Mouse (Mus musculus) brown adipose tissue, adult 24 weeks (tissue): Measurements from ENCODE around the gene Inpp5e. TPM values are rescaled to one million over a fixed set of nuclear protein-coding genes. Genes with fewer than 3 reads are reported as not detected.

ENCODE experiments used
- H3K27ac ChIP-seq: fragments of 200-500 bp; replicated peaks from 2 replicates; pipeline ENCODE4 v1.5.1; 2012; ENCODE audit warnings: low read depth, mild to moderate bottlenecking, low read length
- H3K4me1 ChIP-seq: fragments of 200-500 bp; 2 replicates; pipeline ENCODE4 v1.6.1; 2012; ENCODE audit warnings: low read length, mixed read lengths; ENCODE audit not compliant: control insufficient read depth, insufficient read depth, insufficient read length
- H3K4me3 ChIP-seq: fragments of 200-500 bp; 2 replicates; pipeline ENCODE4 v1.5.1; 2012; ENCODE audit warnings: low read depth, mild to moderate bottlenecking, low read length, moderate library complexity; ENCODE audit not compliant: insufficient read depth
- polyA plus RNA-seq: library from polyadenylated mRNA; stranded (reverse); fragments of >200 nt; gene quantifications from 2 replicates; pipeline ENCODE4 v1.2.4, GENCODE M21; 2012; ENCODE audit not compliant: missing spikeins, insufficient read depth, insufficient read length

The Inpp5e gene
- polyA plus RNA-seq, 1 experiment, result 6.7 TPM

DNA sequence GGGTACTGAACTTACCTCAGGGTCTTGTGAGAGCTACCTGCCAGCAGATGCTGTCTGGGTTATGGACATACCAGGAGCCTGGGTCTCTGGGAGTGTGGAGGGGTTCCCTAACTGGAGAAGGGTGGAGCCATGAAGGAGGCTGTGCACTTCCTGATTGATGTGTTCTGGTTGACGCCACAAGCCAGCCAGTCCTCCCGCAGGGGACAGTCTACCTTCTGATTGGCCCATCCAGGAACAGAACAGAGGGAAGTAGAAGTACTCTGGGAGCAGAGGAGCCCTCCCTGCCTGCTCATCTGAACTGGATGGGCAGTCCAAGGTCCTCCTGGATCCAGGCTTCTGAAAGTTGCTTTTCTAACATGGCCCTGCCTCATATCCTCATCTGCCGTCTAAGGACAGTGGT, 48.2 kb downstream of the Inpp5e start, which contains the start of gene Card9:
Card9 (minus strand) TSS at position 147 of the 400 bp plus-strand sequence.
- Histone ChIP-seq H3K4me3 (peak within 1 kb of the TSS; percentile 13; the same call in 1 of the 2 replicates), H3K4me1 (peaks cover 8% of the 10 kb centered on the region; the same call in 1 of the 2 replicates), H3K27ac (peak within 1 kb of the TSS; percentile 73)

DNA sequence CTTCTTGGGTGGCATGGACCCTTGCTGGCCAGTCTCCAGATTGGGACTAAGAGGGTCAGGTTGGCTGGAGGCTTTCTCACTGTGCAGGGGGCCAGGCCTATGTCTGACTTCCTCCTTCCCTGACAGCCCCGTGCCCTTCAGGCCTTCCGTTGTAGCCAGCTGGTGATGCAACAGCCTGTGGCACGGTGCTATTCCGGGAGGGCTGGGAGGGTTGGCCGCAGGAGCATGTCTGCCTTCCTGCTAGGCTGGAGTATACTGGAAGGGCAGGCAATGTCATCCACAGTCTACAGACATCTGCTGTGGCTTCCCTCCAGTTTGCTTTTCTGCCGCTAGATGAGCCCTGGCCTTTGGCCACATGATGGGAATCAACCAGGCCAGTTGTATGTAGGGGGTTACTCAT, 49.0 kb downstream of the Inpp5e start:
- peaks cover 8% of the 10 kb centered on the region; the same call in 1 of the 2 replicates for H3K4me1 ChIP-seq
- H3K4me3 ChIP-seq, result no peak overlapping the region
- H3K27ac ChIP-seq, result peak overlapping the region; percentile 73

DNA sequence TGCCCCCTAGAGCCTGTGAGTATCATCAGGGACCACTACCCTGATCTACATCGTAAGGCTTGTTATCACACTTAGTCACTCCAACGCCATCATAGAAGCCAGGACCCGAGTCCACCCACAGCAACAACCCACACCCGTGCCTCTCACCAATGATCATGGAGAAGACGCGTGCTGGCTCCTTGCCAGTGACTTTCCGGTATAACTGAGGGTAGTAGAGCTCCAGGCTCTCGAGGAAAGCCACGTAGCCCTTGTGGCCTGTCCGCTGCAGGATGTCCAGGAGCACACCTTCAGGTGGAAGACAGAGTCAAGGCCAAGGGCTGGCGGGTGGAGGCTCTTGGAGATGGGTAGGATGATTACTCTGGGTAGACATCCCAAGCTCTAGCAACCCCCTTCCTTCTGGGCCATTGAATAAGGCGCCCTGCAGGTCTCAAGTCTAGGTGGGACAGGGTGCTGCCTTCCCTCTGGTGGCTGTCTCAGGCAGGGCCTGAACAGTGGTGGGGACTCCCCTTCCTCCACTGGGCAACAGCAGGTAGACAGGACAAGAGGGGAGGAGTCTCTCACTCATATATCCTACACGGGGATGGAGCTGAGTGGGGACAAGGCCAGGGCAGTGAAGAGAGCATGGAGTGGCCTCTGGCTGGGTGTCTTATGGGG, 50.2 kb downstream of the Inpp5e start:
- H3K4me1 ChIP-seq, result peaks cover 8% of the 10 kb centered on the region; the same call in 1 of the 2 replicates
- H3K27ac ChIP-seq, result no peak overlapping the region
- no peak overlapping the region for H3K4me3 ChIP-seq

DNA sequence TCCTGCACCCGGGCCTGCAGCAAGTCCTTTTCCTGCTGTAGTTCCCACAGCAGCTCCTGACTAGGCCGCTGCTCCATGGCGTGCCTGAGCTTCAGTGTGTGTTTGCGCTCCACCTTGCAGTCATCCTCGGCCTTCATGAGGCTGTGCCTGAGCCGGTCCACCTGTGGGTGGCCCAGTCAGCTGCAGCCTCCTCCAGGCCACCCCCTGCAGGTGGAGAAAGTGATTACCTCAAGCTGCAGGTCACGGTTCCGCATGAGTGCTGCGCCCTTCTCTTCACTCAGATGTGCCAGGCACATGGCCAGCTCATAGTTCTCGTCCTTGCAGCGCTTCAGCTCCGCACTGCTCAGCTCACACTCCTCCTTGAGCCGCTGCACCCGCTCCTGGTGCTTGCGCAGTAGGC, 51.5 kb downstream of the Inpp5e start:
- Histone ChIP-seq H3K4me1 (peaks cover 12% of the 10 kb centered on the region; the same call in 1 of the 2 replicates), H3K27ac (no peak overlapping the region), H3K4me3 (no peak overlapping the region)

DNA sequence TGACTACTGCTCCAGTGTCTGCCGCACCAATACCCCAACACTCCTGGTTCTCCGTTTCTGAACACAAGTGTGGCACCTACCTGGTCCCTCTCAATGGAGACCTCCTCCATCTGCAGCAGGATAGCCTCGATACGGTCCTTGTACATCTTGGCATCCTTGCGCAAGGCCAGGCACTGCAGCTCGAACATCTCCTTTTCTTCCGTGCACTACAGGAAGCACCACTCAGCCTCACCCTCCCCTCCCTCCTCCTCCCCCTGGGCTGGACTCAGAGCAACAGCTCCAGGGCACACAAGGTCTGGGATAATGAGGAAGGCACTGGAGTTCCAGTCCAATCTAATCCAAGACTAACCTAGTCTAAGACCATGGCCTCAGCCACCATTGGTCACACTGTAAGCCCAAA, 52.3 kb downstream of the Inpp5e start:
- no peak overlapping the region for H3K4me3 ChIP-seq
- H3K4me1 ChIP-seq, result peaks cover 13% of the 10 kb centered on the region; the same call in 1 of the 2 replicates
- H3K27ac ChIP-seq, result no peak overlapping the region

DNA sequence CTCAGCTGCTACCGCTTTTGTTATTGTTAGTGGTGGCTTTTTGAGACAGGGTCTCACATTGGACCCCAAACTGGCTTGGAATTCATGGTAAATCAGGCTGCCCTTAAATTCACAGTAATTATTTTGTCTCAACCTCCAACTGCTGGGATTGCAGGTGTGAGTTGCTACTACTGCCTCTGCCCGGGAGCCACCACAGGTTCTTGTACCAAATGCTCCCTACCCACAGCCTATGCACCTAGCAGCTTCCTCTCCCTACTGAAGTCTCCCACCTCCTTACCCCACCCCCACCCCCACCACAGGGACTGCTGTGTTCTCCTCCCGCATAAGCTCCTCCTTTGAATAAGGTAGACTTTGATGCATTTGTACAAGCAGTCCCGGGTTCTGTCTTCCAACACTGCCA, 52.8 kb downstream of the Inpp5e start:
- Histone ChIP-seq H3K4me3 (no peak overlapping the region), H3K4me1 (peaks cover 14% of the 10 kb centered on the region; the same call in 1 of the 2 replicates), H3K27ac (no peak overlapping the region)

DNA sequence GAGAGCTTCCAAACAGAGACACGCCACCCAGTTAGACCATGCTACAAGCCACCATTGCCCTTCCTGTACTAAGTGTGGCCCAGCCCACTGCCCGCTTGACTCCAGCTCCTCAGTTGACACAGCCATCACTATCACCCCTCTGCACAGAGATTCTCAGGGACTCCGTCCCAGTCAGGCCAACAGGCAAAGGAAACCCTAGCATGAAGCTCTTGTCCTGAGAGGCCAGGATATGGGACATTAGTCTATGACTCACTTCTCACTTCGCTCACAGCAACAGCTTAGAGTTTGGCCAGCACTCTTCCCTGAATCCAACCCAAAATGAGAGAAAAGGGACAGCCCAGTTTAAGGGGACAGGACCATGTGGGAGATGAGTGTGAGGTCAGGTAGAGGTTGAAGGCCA, 54.6 kb downstream of the Inpp5e start:
- H3K27ac ChIP-seq, result no peak overlapping the region
- peaks cover 9% of the 10 kb centered on the region; the same call in 1 of the 2 replicates for H3K4me1 ChIP-seq
- H3K4me3 ChIP-seq, result no peak overlapping the region

DNA sequence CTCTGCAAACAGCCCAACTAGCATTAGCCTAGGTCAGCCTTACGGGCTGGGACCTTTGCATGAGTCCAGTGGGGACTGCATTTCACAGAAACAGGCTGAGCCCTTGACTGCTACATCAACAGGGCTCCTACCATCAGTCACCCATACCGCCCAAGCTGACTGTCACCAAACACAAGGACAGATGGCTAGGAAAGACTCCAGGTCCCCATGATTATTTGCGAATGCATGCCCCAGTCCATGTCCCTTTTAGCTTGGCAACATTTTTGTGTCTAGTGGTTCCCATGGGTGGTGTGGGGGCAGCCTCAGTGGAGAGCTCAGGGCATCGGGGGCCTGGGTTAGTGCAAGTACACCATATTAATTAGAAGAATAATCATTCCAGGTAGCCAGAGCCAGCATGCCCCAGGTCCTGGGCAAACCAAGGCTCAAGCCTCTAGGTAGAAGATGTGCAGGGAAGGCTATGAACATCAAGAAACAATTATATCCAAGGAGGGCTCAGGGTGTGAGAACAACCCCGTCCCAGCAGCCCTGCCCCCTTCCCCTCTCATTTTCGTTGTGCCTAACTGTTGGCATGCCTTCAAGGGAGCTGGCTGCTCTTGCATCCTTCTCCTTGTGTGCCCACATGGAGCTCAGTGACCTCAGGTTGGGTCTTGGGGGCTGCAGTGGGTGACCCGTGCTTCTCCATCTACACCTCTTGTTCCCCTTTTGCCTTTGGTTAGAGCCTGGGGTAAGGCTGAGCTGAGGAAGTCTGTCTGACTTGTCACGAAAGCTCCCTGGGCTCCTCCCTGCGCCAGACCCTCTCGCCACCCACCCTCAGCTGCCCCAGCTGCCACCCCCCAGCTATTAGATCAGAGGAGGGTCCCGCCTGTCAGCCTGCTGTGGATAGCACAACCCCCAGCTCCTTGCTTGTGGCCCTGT, 55.7 kb downstream of the Inpp5e start:
- H3K4me3 ChIP-seq, result peak overlapping the region; percentile 96; the same call in 1 of the 2 replicates
- H3K27ac ChIP-seq, result no peak overlapping the region
- H3K4me1 ChIP-seq, result peaks cover 9% of the 10 kb centered on the region; the same call in 1 of the 2 replicates

DNA sequence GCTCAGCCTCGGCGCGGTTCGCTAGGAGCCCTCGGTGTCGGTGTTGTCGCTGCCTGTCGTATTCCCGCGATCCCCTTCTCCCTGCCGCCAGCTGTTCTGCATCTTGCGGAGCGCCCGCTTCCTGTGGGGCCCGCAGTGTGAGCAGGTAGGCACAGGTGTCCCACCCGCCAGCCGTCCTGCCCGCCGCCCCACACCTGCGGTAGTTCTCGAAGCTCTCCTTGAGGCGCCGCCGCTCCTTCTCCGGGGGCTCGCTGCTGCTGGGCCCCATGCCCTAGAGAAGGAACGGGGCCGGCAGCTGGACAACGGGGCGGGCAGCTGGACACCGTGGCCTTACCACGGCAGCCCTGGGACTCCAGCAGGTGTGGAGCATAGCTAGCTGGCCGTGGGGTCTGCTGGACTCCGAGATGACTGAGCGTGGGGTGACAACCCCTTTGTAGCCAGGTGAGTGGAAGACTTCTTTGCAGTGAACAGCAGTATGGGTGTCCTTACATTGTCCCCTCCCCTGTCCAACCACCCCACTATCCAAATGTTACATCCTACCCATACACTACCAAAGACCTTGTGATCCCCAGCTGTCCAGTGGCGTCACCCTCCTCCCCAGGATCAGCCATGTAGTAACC, 56.6 kb downstream of the Inpp5e start:
- peak overlapping the region; percentile 96 for H3K4me3 ChIP-seq
- H3K4me1 ChIP-seq, result peaks cover 9% of the 10 kb centered on the region; the same call in 1 of the 2 replicates
- H3K27ac ChIP-seq, result no peak overlapping the region

DNA sequence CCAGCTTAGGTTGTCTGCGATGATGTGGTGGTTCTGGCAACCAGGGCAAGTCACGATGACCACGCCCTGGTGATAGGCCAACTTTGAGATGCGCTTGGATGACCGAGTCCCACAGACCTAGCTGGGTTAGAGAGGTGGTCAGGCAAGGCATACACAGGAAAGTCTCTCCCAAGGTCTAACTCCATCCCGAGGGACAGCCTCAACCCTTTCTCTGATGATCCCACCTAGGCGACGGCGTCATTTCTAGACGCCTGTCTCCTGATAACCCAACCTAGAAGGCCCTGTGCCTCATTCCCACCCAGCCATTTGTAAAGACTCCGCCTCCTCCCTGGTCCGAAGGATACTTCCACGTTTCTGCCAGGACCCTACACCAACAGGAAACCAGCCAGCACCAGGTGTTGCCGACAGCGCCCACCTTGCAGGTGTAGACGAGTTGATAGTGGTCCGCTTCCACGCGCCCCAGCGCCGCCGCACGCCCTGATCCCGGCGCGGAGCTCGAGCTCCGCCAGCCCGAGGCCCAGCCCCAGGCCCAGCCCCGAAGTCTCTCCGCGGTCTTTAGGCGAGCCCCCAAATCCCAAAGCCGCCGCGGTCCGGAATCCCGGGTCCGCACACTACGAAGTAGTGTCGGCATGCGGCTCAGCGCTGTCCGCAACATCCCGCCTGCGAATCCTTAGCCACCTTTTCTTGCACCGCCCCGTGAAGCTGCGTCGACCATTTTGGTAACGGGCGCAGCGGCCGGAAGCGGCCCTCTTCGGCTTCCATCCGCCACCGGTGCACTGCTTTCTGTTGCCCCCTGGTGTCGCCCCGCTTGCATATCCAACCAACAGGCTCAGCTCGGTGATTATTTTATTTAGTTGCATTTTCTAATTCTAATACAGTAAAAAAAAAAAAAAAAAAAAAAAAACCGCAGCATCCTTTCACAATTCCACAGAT, 57.4 kb downstream of the Inpp5e start, which contains the start of gene Dnlz:
Dnlz (minus strand) TSS at position 753 of the 933 bp plus-strand sequence.
- peaks cover 14% of the 10 kb centered on the region for H3K4me1 ChIP-seq
- peak within 1 kb of the TSS; percentile 58 for H3K27ac ChIP-seq
- H3K4me3 ChIP-seq, result peak within 1 kb of the TSS; percentile 96

DNA sequence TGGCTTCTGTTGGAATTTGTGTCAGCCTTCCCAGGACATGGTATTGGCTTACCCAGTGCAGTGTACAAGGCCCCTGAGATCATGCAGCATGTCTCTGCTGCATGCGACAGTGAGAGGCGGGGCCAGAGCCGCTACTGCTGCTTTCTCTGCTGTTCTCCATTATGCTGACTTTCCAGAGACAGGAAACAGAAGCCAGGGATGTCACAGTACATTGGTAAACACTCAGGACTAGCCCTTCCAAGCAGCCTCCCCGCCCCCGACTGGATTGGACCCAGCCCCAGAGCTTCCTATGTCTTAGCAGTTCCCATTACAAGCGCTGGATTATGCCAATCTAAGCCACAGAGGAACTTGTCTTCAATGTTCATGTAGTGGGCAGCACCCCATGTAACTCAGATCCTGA, 60.8 kb downstream of the Inpp5e start:
- Histone ChIP-seq H3K27ac (no peak overlapping the region), H3K4me1 (peaks cover 14% of the 10 kb centered on the region), H3K4me3 (no peak overlapping the region)
